In genomic region chr19:18879264-18879663, GRCm38 (mm10) we compare ENCODE assay signal across 27 mouse cellular contexts.
"Had no signal": no experiment of that assay in that cellular context is flagged by ENCODE, and none has a peak within 500 bp of the region (broad histone marks: within the 10 kb centered on the region; RNA-seq: fewer than 3 reads in every experiment).

No protein-coding gene starts in this region.

- H3K27me3 ChIP-seq: embryonic facial prominence, embryonic 12.5 days; embryonic facial prominence, embryonic 15.5 days; forebrain, embryonic 12.5 days; forebrain, embryonic 13.5 days; forebrain, embryonic 15.5 days had no signal

- H3K9ac ChIP-seq: embryonic facial prominence, embryonic 12.5 days; embryonic facial prominence, embryonic 15.5 days; forebrain, embryonic 12.5 days; forebrain, embryonic 13.5 days; forebrain, embryonic 15.5 days; forebrain, postnatal 0 days had no signal

- H3K27ac ChIP-seq: embryonic facial prominence, embryonic 12.5 days; embryonic facial prominence, embryonic 15.5 days; forebrain, embryonic 10.5 days; forebrain, embryonic 12.5 days; forebrain, embryonic 13.5 days; forebrain, embryonic 15.5 days; gastrocnemius, adult 2 months; heart, adult 2 months had no signal

- H3K4me2 ChIP-seq: embryonic facial prominence, embryonic 12.5 days; embryonic facial prominence, embryonic 15.5 days; forebrain, embryonic 12.5 days; forebrain, embryonic 13.5 days; forebrain, embryonic 15.5 days had no signal

- H3K9me3 ChIP-seq: embryonic facial prominence, embryonic 12.5 days; embryonic facial prominence, embryonic 15.5 days; forebrain, embryonic 10.5 days; forebrain, embryonic 12.5 days; forebrain, embryonic 13.5 days; forebrain, embryonic 15.5 days had no signal

- H3K36me3 ChIP-seq: embryonic facial prominence, embryonic 12.5 days; embryonic facial prominence, embryonic 15.5 days; forebrain, embryonic 10.5 days; forebrain, embryonic 12.5 days; forebrain, embryonic 15.5 days had no signal

- H3K4me1 ChIP-seq: embryonic facial prominence, embryonic 12.5 days; embryonic facial prominence, embryonic 15.5 days had no signal

- ATAC-seq: forebrain, embryonic 13.5 days; forebrain, embryonic 14.5 days; forebrain, embryonic 15.5 days; forebrain, embryonic 16.5 days; forebrain, postnatal 0 days had no signal

- DNase-seq: cerebellum, adult 2 months; cerebellum, adult 8-10 months; cerebellum, adult 9-10 months; cerebellum, adult 9-11 months; cerebellum, postnatal 10 days; cerebellum, postnatal 14 days; cerebellum, postnatal 25 days; cerebellum, postnatal 36 days; embryo, embryonic 11 days; forebrain, postnatal 0 days; gastrocnemius, adult 2 months; gastrocnemius, postnatal 10 days; gastrocnemius, postnatal 14 days; gastrocnemius, postnatal 25 days; gastrocnemius, postnatal 36 days; heart, adult 11 months; heart, adult 18-20 months; heart, adult 2 months had no signal

- H3K4me3 ChIP-seq: embryonic facial prominence, embryonic 12.5 days; embryonic facial prominence, embryonic 15.5 days; erythroblast, embryonic 14.5 days; forebrain, embryonic 10.5 days; forebrain, embryonic 12.5 days; forebrain, embryonic 13.5 days; forebrain, embryonic 15.5 days; gastrocnemius, adult 2 months; heart, adult 2 months had no signal
